Mouse (Mus musculus) ovary, postnatal 14 days (tissue): ENCODE measurements at regions not wholly inside any gene's neighbourhood (a gene's known extent, or its start where the extent isn't known, plus 50 kb on each side); places are given as distances from the start of the nearest gene placed in this dataset.

ENCODE experiments used
- DNase-seq: peaks from one replicate; pipeline ENCODE4 v3.0.0; 2022; ENCODE audit warnings: low spot score

DNA sequence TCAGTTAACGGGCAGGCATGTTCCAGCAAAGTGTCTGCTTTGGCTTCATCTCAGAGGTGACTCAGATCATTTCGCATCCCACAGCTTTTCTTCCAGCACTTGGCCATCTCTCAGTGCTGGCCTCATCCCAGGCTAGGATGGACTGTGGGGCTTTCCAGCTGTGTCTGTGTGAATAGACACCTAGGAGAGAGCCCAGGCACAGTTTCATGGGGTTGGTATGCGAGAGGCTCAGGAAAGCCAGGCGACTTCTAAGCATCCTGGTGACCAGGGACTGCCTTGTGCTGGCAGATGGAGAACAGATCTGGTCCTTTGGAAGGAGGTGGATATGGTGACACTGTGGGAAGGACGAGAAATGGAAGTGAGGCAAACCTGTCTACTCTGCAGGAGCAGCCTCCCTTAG, 182.9 kb downstream of the Cd83 start:
- peak; percentile 8 for DNase-seq

DNA sequence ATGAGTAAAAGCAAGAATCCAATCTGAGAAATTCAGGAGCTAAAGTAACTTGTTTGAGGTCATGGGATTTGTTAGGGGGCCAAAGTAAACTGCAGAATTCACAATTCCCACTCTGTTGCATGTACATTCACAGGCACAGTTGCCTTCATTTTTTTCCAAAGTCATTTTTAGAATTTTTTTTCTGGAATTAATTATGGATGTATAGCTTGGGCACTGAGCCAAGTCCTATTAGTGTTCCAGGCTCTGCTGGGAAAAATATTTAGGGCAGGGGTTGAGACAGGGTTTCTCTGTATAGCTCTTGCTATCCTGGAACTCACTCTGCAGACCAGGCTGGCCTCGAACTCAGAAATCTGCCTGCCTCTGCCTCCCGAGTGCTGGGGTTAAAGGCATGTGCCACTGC, 188.3 kb downstream of the Cd83 start:
- DNase-seq = no peak

DNA sequence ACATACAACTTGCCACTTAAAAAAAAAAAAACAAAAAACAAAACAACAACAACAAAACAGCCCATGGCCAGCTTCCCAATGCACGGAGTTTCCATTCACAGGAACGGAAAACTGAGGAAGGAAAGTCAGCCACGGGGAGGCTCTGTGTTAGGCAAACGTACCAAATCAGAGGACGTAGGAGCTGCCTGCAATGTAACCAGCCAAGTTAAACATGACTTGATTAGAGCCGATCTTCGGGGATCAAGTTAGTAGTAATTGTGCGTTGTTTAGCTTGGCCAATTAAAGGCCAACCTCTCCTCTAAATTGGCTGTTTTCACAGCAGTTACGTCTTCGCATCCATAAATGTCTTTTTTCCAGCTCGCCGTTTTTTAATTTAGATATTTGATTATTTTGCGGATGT, 190.7 kb downstream of the Cd83 start:
- no peak for DNase-seq

- no peak for DNase-seq
These were observed 191.2 kb downstream of the Cd83 start for GRCm38 (mm10) chr13:43975801-43976200.

DNA sequence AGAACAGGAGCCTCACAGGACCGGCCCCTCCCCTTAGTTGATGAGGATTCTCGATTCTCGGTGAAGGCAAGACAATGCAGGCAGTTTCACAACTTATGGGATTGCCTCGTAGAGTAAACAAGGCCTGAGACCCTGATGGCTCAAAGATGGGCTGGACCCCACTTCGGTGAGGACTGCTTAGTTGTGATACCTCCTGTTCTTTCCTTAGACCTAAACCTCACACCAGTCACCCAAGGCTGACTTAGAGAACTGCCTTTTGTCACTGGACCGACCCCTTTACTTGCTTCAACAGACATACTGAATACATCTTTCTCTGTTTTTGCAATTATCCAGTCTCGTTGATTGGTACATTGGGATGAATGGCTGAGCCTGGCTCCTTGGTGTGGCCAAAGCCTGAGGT, 192.1 kb downstream of the Cd83 start:
- DNase-seq = no peak

DNA sequence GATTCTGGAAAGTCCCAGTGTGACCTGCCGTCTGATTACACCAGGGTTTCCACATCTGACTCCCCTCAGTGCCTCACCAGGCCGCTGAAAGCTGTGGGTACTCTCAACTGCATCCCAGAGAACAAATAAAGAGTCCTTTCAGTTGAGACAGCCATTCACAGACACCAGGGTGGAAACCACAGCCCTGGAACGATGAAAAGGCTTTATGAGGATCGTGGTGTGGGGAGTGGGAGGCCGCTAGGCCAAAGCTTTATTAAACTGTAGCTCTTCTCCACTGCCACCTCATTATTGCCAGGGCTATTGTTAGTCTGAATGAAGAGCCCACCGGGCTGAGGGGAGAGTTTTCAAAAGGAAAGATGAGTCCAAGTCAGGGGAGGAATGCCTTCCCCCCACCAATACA, 202.8 kb downstream of the Cd83 start:
- DNase-seq = no peak

- no peak for DNase-seq
These were observed 203.8 kb downstream of the Cd83 start for GRCm38 (mm10) chr13:43988421-43988820.

GRCm38 (mm10) chr13:43990281-43991101, 205.9 kb downstream of the Cd83 start:
- no peak for DNase-seq

DNA sequence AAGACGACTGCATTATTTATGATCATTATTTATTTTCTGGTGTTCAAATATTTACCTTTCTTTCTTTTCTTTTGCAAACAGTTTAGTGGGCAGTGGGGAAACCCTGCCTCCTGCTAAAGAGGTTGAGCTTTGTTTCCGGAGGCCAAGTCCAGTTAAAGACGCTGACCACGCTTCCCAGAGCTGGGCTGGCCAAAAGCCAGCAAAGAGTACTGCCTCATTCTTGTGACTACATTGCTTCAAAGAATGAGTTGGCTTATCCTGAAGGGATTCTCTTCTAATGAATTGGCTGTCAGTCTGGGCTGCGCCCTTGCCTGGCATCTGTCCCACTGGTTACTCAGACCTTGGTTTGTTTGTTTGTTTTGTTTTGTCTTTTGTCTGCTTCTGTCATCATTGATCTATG, 207.2 kb downstream of the Cd83 start:
- DNase-seq = peak; percentile 8

GRCm38 (mm10) chr13:43992968-43993367, 208.4 kb downstream of the Cd83 start:
- DNase-seq = no peak

- no peak for DNase-seq
These were observed 209.8 kb downstream of the Cd83 start for GRCm38 (mm10) chr13:43994361-43994760.

DNA sequence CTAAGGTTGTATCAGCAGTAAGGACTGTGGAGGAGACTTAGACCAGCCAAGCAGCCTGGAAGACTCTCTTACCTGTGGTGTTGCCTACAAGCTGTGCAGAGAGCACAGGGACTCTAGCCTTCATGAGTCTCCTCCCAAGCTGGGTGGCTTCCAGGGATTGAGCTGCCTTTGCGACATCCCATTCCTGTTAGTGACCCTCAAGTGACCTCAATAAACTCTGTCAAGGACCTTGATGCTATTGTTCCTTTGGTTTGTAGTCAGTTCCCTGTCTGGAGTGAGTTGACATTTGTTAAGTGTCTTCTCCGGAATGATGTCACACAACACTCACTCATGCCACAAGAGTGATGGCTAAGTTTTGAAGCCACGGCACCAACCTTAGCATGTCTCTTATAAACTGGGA, 211.0 kb downstream of the Cd83 start:
- no peak for DNase-seq

- no peak for DNase-seq
These were observed 217.4 kb downstream of the Cd83 start for GRCm38 (mm10) chr13:44001861-44002545.

DNA sequence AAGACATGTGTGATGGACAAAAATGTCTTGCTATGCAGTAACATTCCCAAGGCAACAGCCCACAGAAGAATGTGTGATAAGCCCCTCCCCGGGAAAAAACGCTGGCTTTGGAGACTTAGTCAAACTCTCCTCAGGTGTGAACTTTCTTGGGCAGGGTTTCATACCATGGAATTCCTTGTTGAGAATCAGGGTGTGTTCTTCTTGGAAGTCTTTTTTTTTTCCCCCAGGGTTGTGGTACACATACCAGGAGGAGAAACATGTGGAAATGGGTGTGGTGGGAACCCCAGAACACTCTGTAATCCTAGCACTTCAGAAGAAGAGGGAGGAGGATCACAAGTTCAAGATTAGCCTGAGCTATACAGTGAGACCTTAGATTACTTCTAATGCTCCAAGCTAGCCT, 228.3 kb downstream of the Cd83 start:
- no peak for DNase-seq

- no peak for DNase-seq
These were observed 234.1 kb downstream of the Cd83 start for GRCm38 (mm10) chr13:44018489-44019303.

- no peak for DNase-seq
These were observed 234.7 kb downstream of the Cd83 start for GRCm38 (mm10) chr13:44019304-44019583.

- DNase-seq = no peak
These were observed 236.3 kb downstream of the Cd83 start for GRCm38 (mm10) chr13:44020851-44021250.

- DNase-seq = no peak
These were observed 237.5 kb downstream of the Cd83 start for GRCm38 (mm10) chr13:44022106-44022505.

DNA sequence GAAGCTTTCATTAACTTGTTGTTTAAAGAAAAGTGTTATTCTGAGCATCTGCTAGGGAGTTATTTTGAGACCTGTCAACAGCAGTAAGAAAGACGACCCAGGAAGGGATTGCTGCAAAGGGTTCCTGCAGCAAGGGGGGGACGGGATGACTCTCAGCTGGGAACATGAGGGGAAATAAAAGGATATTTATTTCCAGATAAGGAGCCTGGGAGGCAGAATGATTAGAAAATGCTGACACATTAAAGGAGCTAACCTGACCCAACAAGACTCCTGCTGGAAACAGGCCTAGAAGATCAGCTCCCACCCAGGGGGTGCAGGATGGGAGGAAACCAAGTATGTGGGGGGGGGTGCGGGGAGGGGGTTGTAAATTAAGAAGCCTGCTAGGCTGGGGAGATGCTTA, 240.0 kb downstream of the Cd83 start:
- DNase-seq = no peak

GRCm38 (mm10) chr13:44026321-44027255, 242.0 kb downstream of the Cd83 start:
- DNase-seq = no peak

DNA sequence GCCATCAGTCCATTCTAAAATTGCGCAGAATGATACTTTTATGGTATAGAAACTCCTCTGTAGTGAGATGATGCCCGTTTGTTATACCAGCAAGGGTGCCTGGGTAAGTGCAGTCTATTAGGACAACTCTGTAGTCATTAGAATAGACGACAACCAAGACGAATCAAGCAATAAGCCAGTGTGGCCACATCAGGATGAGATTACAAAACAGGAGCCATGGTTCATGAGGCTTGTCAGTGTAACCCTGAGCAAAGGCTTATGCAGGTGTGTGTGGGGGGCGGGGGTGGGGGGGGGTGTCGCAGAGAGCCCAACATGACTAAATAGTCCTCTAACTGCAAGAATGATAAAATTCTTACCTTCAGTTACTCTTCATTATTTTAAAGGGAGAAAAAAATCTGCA, 243.5 kb downstream of the Cd83 start:
- no peak for DNase-seq

DNA sequence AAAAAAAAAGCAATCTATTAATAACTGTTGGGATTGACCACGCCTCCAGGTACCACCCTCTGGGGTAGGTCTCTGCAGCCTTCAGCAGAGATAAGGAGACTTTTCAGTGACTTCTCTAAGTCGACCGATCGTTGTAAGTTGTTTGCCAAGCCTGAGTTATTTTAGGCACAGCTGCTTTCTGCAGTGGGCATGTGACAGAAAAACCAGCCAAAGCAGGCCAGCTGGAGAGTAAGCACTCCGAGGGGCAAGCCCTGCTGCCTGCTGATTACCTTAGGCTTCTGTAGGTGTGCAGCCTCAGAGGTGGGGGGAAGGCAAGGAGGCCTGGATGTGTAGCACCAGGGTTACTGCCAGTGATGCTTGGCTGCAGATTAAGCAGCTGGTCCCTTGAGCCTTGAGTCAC, 246.0 kb downstream of the Cd83 start:
- DNase-seq = no peak
